ENCODE assay signal across 9 mouse cellular contexts in the genomic region with DNA sequence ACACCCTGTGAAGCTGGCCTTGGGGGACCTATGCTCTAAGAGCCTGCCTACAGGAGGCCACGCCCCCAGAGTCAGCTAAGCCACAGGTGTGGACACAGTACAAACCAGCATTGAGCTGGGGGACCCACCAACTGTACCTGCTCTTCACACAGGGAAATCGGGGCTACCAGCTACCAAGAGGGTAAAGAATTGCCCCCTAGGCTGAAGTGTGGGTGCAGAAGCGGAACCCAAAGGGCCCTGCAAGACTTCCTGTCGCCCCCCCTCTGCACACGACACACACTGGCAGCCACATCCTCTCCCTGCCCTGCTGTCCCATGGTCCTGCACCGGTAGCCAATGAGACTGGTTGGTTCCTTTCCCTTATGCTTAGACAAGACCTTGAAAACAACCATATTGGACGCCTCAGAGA. TPM values are rescaled to one million over a fixed set of nuclear protein-coding genes. Genes with fewer than 3 reads are reported as not detected.
DNase-seq lines count a peak whose midpoint lies in the region; ATAC-seq and TF ChIP-seq lines count a peak whose summit lies in the region.
"Had no signal": no experiment of that assay in that cellular context is flagged by ENCODE, and none has a peak within 500 bp of the region (broad histone marks: within the 10 kb centered on the region; RNA-seq: fewer than 3 reads in every experiment).

No protein-coding gene starts in this region.

- TF ChIP-seq CTCF in bone marrow macrophage, adult 2 months (IDR thresholded peaks at IDR 0.05; ENCODE audit: low read depth, low read length) = no peak

- H3K27me3 ChIP-seq in hindbrain, embryonic 11.5 days (ENCODE audit: control insufficient read depth, insufficient read depth, low read length) = peaks cover 2% of the 10 kb centered on the region; the same call in 1 of the 2 replicates
- peaks cover 31% of the 10 kb centered on the region for H3K27me3 ChIP-seq in liver, embryonic 13.5 days
- H3K27me3 ChIP-seq in neural tube, embryonic 13.5 days = peaks cover 11% of the 10 kb centered on the region; the same call in 1 of the 2 replicates
- H3K27me3 ChIP-seq: Patski had no signal

- intact Hi-C loops in gastrocnemius, postnatal 14 days (cut with DNase I; ENCODE audit: low total_unique reads) = no loop called here

- H3K9ac ChIP-seq in hindbrain, embryonic 11.5 days (ENCODE audit: low read depth, low read length) = 0 out of 2 replicates have a peak overlapping the region, but pooled peaks have one; percentile 3
- peak overlapping the region; percentile 91 for H3K9ac ChIP-seq in liver, embryonic 13.5 days
- peak overlapping the region; percentile 92 for H3K9ac ChIP-seq in neural tube, embryonic 13.5 days

- H3K4me2 ChIP-seq in hindbrain, embryonic 11.5 days (replicated peaks; ENCODE audit: low read depth, low read length) = no peak overlapping the region
- peak overlapping the region; percentile 94 for H3K4me2 ChIP-seq in liver, embryonic 13.5 days
- H3K4me2 ChIP-seq in neural tube, embryonic 13.5 days = peak overlapping the region; percentile 77

- no peak for ATAC-seq in hindbrain, embryonic 11.5 days (ENCODE audit: low FRiP score)
- peak; percentile 19; the same call in 1 of the 2 replicates for ATAC-seq in liver, embryonic 13.5 days (ENCODE audit: low read depth)
- ATAC-seq in neural tube, embryonic 13.5 days (ENCODE audit: low read depth) = no peak

- whole genome bisulfite sequencing in hindbrain, embryonic 11.5 days = 81% methylated on average over 7 of the region's 7 CpGs
- 14% methylated on average over 7 of the region's 7 CpGs for WGBS in liver, embryonic 13.5 days (ENCODE audit: insufficient replicate concordance)
- WGBS in neural tube, embryonic 13.5 days = 88% methylated on average over 7 of the region's 7 CpGs

- DNase-seq in heart, adult 11 months = peak; percentile 98
- no peak for DNase-seq in heart, postnatal 4 days
- no peak for DNase-seq in hindbrain, embryonic 11.5 days (ENCODE audit: low spot score)
- no peak for DNase-seq in liver, embryonic 13.5 days
- no peak for DNase-seq in retina, embryonic 14.5 days (ENCODE audit: low spot score)
- no peak for DNase-seq in gastrocnemius, postnatal 14 days

- H3K4me3 ChIP-seq in bone marrow macrophage, adult 2 months (ENCODE audit: insufficient read depth, low read length) = peak overlapping the region; percentile 93
- no peak overlapping the region for H3K4me3 ChIP-seq in hindbrain, embryonic 11.5 days (ENCODE audit: low read depth, low read length)
- peak overlapping the region; percentile 78 for H3K4me3 ChIP-seq in liver, embryonic 13.5 days (replicated peaks)
- H3K4me3 ChIP-seq in neural tube, embryonic 13.5 days = peak overlapping the region; percentile 65

- no peak for TF ChIP-seq POLR2A in bone marrow macrophage, adult 2 months (IDR thresholded peaks at IDR 0.05; ENCODE audit: borderline replicate concordance, low read depth, low read length)

- H3K4me1 ChIP-seq in bone marrow macrophage, adult 2 months (ENCODE audit: control insufficient read depth, insufficient read depth, low read length) = peaks cover 11% of the 10 kb centered on the region
- H3K4me1 ChIP-seq in hindbrain, embryonic 11.5 days (replicated peaks; ENCODE audit: control insufficient read depth, insufficient read depth, low read length) = peaks cover 9% of the 10 kb centered on the region
- H3K4me1 ChIP-seq in liver, embryonic 13.5 days (replicated peaks) = peaks cover 91% of the 10 kb centered on the region
- H3K4me1 ChIP-seq in neural tube, embryonic 13.5 days (replicated peaks) = peaks cover 31% of the 10 kb centered on the region

- no peaks in the 10 kb centered on the region for H3K36me3 ChIP-seq in hindbrain, embryonic 11.5 days (ENCODE audit: control insufficient read depth, insufficient read depth, low read length)
- H3K36me3 ChIP-seq in liver, embryonic 13.5 days = peaks cover 37% of the 10 kb centered on the region
- peaks cover 32% of the 10 kb centered on the region for H3K36me3 ChIP-seq in neural tube, embryonic 13.5 days

- H3K9me3 ChIP-seq in hindbrain, embryonic 11.5 days (ENCODE audit: control insufficient read depth, low read length) = no peaks in the 10 kb centered on the region
- H3K9me3 ChIP-seq in liver, embryonic 13.5 days (replicated peaks) = no peaks in the 10 kb centered on the region
- no peaks in the 10 kb centered on the region for H3K9me3 ChIP-seq in neural tube, embryonic 13.5 days

- peak overlapping the region; percentile 79 for H3K27ac ChIP-seq in bone marrow macrophage, adult 2 months (ENCODE audit: insufficient read depth, low read depth, low read length)
- no peak overlapping the region for H3K27ac ChIP-seq in hindbrain, embryonic 11.5 days (ENCODE audit: low read depth, low read length)
- H3K27ac ChIP-seq in liver, embryonic 13.5 days = peak overlapping the region; percentile 75
- no peak overlapping the region for H3K27ac ChIP-seq in neural tube, embryonic 13.5 days (replicated peaks)

RNA-seq across cellular contexts. Expression of a gene that starts 13.6 kb away (rescaled TPM):
- 1 to 10 TPM; 8.4 to 8.9 TPM for total RNA-seq in heart, postnatal 4 days (2021)
- polyA plus RNA-seq in bone marrow macrophage, adult 2 months (2012; ENCODE audit: insufficient read depth, insufficient read length, missing spikeins) = 57.7 and 59.6 TPM in 2 replicates
- polyA plus RNA-seq in hindbrain, embryonic 11.5 days (2014; fragmentation: Nextera tagmentation; extraction: Ambion mirVana) = 11.2 and 12.3 TPM in 2 replicates
- 4.9 and 6.2 TPM in 2 replicates for polyA plus RNA-seq in liver, embryonic 13.5 days (2015; fragmentation: Nextera tagmentation; extraction: Ambion mirVana)
- polyA plus RNA-seq in neural tube, embryonic 13.5 days (2015; fragmentation: Nextera tagmentation; extraction: Ambion mirVana) = 15.8 and 17.6 TPM in 2 replicates
- total RNA-seq in gastrocnemius, postnatal 14 days (2021) = 1 to 10 TPM; 5.2 to 7.0 TPM

RNA-seq across cellular contexts. Expression of a gene that starts 14.8 kb away (rescaled TPM):
- 10 to 100 TPM; 36.0 to 39.2 TPM for total RNA-seq in heart, postnatal 4 days (2021)
- polyA plus RNA-seq in bone marrow macrophage, adult 2 months (2012; ENCODE audit: insufficient read depth, insufficient read length, missing spikeins) = 26.9 and 27.5 TPM in 2 replicates
- polyA plus RNA-seq in hindbrain, embryonic 11.5 days (2014; fragmentation: Nextera tagmentation; extraction: Ambion mirVana) = 31.5 and 36.5 TPM in 2 replicates
- 18.0 and 18.2 TPM in 2 replicates for polyA plus RNA-seq in liver, embryonic 13.5 days (2015; fragmentation: Nextera tagmentation; extraction: Ambion mirVana)
- polyA plus RNA-seq in neural tube, embryonic 13.5 days (2015; fragmentation: Nextera tagmentation; extraction: Ambion mirVana) = 88.9 and 93.7 TPM in 2 replicates
- 10 to 100 TPM; 23.0 to 27.9 TPM for total RNA-seq in gastrocnemius, postnatal 14 days (2021)

RNA-seq across cellular contexts. Expression of a gene that starts 17.0 kb away (rescaled TPM):
- under 1 TPM in 1 of 2 experiments, not detected in 1; 0.12 TPM for total RNA-seq in heart, postnatal 4 days (2021)
- 0.20 TPM in 1 of 2 replicates, not detected in the other for polyA plus RNA-seq in bone marrow macrophage, adult 2 months (2012; ENCODE audit: insufficient read depth, insufficient read length, missing spikeins)
- polyA plus RNA-seq in hindbrain, embryonic 11.5 days (2014; fragmentation: Nextera tagmentation; extraction: Ambion mirVana) = 0.08 TPM in 1 of 2 replicates, not detected in the other
- polyA plus RNA-seq in liver, embryonic 13.5 days (2015; fragmentation: Nextera tagmentation; extraction: Ambion mirVana) = 0.20 and 0.21 TPM in 2 replicates
- not detected in 2 replicates for polyA plus RNA-seq in neural tube, embryonic 13.5 days (2015; fragmentation: Nextera tagmentation; extraction: Ambion mirVana)
- under 1 TPM in 1 of 2 experiments, not detected in 1; 0.09 TPM for total RNA-seq in gastrocnemius, postnatal 14 days (2021)

RNA-seq across cellular contexts. Expression of a gene that starts 30.6 kb away (rescaled TPM):
- total RNA-seq in heart, postnatal 4 days (2021) = 10 to 100 TPM; 35.8 to 37.9 TPM
- 32.4 and 33.7 TPM in 2 replicates for polyA plus RNA-seq in bone marrow macrophage, adult 2 months (2012; ENCODE audit: insufficient read depth, insufficient read length, missing spikeins)
- polyA plus RNA-seq in hindbrain, embryonic 11.5 days (2014; fragmentation: Nextera tagmentation; extraction: Ambion mirVana) = 38.7 and 40.6 TPM in 2 replicates
- 45.6 and 50.4 TPM in 2 replicates for polyA plus RNA-seq in liver, embryonic 13.5 days (2015; fragmentation: Nextera tagmentation; extraction: Ambion mirVana)
- 46.1 and 54.5 TPM in 2 replicates for polyA plus RNA-seq in neural tube, embryonic 13.5 days (2015; fragmentation: Nextera tagmentation; extraction: Ambion mirVana)
- 10 to 100 TPM; 28.3 to 31.9 TPM for total RNA-seq in gastrocnemius, postnatal 14 days (2021)

RNA-seq across cellular contexts. Expression of a gene that starts 36.8 kb away (rescaled TPM):
- 10 to 100 TPM; 27.3 to 28.7 TPM for total RNA-seq in heart, postnatal 4 days (2021)
- 7.9 and 9.4 TPM in 2 replicates for polyA plus RNA-seq in bone marrow macrophage, adult 2 months (2012; ENCODE audit: insufficient read depth, insufficient read length, missing spikeins)
- polyA plus RNA-seq in hindbrain, embryonic 11.5 days (2014; fragmentation: Nextera tagmentation; extraction: Ambion mirVana) = 91.5 and 94.3 TPM in 2 replicates
- 2.7 and 3.9 TPM in 2 replicates for polyA plus RNA-seq in liver, embryonic 13.5 days (2015; fragmentation: Nextera tagmentation; extraction: Ambion mirVana)
- 402 and 417 TPM in 2 replicates for polyA plus RNA-seq in neural tube, embryonic 13.5 days (2015; fragmentation: Nextera tagmentation; extraction: Ambion mirVana)
- 10 to 100 TPM; 44.3 to 45.1 TPM for total RNA-seq in gastrocnemius, postnatal 14 days (2021)

Comparison
In these comparisons a context has a peak if more than half of its experiments do, and no peak if none do; other contexts are left out.
1. H3K27ac ChIP-seq: peak in bone marrow macrophage, adult 2 months (single experiment) and liver, embryonic 13.5 days (single experiment); none in hindbrain, embryonic 11.5 days (single experiment) and neural tube, embryonic 13.5 days (single experiment).
2. H3K9ac ChIP-seq: peak in every context shown above with its lines; median percentile 92 in neural tube, embryonic 13.5 days; 91 in liver, embryonic 13.5 days; 3 in hindbrain, embryonic 11.5 days.